Comparison of ENCODE assay signal across 9 mouse cellular contexts in the genomic region with DNA sequence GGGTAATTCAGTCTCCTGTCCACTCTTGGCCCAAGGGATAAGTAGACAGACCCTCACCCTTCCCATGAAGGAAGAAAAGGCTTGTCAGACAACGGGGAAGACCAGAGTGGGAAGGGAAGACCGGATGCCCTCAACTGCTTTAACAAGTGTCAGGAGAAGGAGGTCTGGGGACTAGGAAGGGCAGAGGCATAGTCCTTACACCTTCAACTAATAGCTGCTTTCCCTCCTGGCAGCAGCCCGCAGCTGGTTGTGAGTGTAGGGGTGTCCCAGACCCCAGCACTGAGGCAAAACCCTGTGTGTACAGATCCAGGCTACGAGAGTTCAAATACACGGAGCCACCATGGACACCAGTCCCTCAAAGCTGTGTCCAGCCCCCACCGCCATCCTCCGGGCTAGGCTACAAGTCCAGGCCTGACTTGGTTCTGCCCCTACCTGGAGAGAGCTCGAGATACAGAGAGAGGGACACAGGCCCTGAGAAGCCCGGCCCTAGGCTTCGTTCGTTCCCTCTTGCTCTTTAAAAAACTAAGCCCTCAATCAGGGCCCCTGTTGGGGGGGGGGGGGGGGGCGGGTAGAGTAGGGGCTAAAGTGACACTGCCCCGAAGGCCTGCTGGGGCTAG. TPM values are rescaled to one million over a fixed set of nuclear protein-coding genes. Genes with fewer than 3 reads are reported as not detected.
DNase-seq lines count a peak whose midpoint lies in the region; ATAC-seq and TF ChIP-seq lines count a peak whose summit lies in the region.
"Had no signal": no experiment of that assay in that cellular context is flagged by ENCODE, and none has a peak within 500 bp of the region (broad histone marks: within the 10 kb centered on the region; RNA-seq: fewer than 3 reads in every experiment).

No protein-coding gene starts in this region.

- TF ChIP-seq CTCF in left cerebral cortex, adult 2 months (IDR thresholded peaks at IDR 0.05): no peak
- no peak for TF ChIP-seq CTCF in hindbrain, postnatal 0 days (IDR thresholded peaks at IDR 0.05; ENCODE audit: low read depth)

- H3K79me2 ChIP-seq in myocyte (ENCODE audit: control insufficient read depth, insufficient read depth): peaks cover 46% of the 10 kb centered on the region

- no peak for TF ChIP-seq POLR2A in myocyte (IDR thresholded peaks at IDR 0.05; ENCODE audit: insufficient read length, low read depth)

- intact Hi-C loops in left cerebral cortex, adult 2 months (cut with DNase I): no loop called here
- intact Hi-C loops in left cerebral cortex, postnatal 4 days (cut with DNase I): no loop called here

- DNase-seq in left cerebral cortex, adult 2 months (ENCODE audit: extremely low spot score in 1 of 2, low spot score in 2 of 2): no peak
- DNase-seq in left cerebral cortex, postnatal 4 days: no peak
- no peak for DNase-seq in hindbrain, postnatal 0 days (ENCODE audit: low spot score)
- no peak for DNase-seq in cerebellum, adult 9-11 months
- no peak for DNase-seq in testis, postnatal 10 days (ENCODE audit: low spot score)
- DNase-seq in right cerebral cortex, postnatal 14 days: no peak

- H3K36me3 ChIP-seq in embryonic facial prominence, embryonic 12.5 days: no peaks in the 10 kb centered on the region
- H3K36me3 ChIP-seq in hindbrain, postnatal 0 days (ENCODE audit: insufficient read depth, low read length): no peaks in the 10 kb centered on the region
- H3K36me3 ChIP-seq in myocyte (ENCODE audit: control insufficient read depth, insufficient read depth): no peaks in the 10 kb centered on the region

- peak overlapping the region; percentile 80 for H3ac ChIP-seq in myocyte (ENCODE audit: control insufficient read depth, insufficient read length)

- no peaks in the 10 kb centered on the region for H3K9me3 ChIP-seq in embryonic facial prominence, embryonic 12.5 days
- H3K9me3 ChIP-seq in hindbrain, postnatal 0 days (ENCODE audit: low read length): no peaks in the 10 kb centered on the region

- H3K27ac ChIP-seq in left cerebral cortex, adult 2 months: no peak overlapping the region
- H3K27ac ChIP-seq in embryonic facial prominence, embryonic 12.5 days: peak overlapping the region; percentile 100
- H3K27ac ChIP-seq in hindbrain, postnatal 0 days: peak overlapping the region; percentile 70; the same call in 1 of the 2 replicates

- WGBS in embryonic facial prominence, embryonic 12.5 days: 8% methylated on average over 13 of the region's 13 CpGs
- WGBS in hindbrain, postnatal 0 days: 21% methylated on average over 13 of the region's 13 CpGs

- H3K9ac ChIP-seq in embryonic facial prominence, embryonic 12.5 days: peak overlapping the region; percentile 95
- peak overlapping the region; percentile 48 for H3K9ac ChIP-seq in hindbrain, postnatal 0 days (replicated peaks; ENCODE audit: low read length)

- peak overlapping the region; percentile 52; the same call in 1 of the 2 replicates for H3K4me3 ChIP-seq in left cerebral cortex, adult 2 months
- peak overlapping the region; percentile 93 for H3K4me3 ChIP-seq in embryonic facial prominence, embryonic 12.5 days
- peak overlapping the region; percentile 59 for H3K4me3 ChIP-seq in hindbrain, postnatal 0 days (ENCODE audit: low read length)
- peak overlapping the region; percentile 73 for H3K4me3 ChIP-seq in myocyte

- peak overlapping the region; percentile 87 for H3K4me2 ChIP-seq in embryonic facial prominence, embryonic 12.5 days (replicated peaks)
- peak overlapping the region; percentile 81 for H3K4me2 ChIP-seq in hindbrain, postnatal 0 days (ENCODE audit: low read depth, low read length)
- peak overlapping the region; percentile 97 for H3K4me2 ChIP-seq in myocyte (ENCODE audit: low read depth)

- ATAC-seq in embryonic facial prominence, embryonic 12.5 days (ENCODE audit: insufficient number of reproducible peaks, insufficient read depth, low FRiP score, low TSS enrichment): no peak
- ATAC-seq in hindbrain, postnatal 0 days: no peak

- H3K27me3 ChIP-seq in embryonic facial prominence, embryonic 12.5 days: no peaks in the 10 kb centered on the region
- 0 out of 2 replicates have a peak, but pooled peaks cover 6% of the 10 kb centered on the region for H3K27me3 ChIP-seq in hindbrain, postnatal 0 days (ENCODE audit: insufficient read depth, low read length)
- no peaks in the 10 kb centered on the region for H3K27me3 ChIP-seq in myocyte (ENCODE audit: control insufficient read depth, insufficient read depth, insufficient read length)

- peaks cover 58% of the 10 kb centered on the region for H3K4me1 ChIP-seq in embryonic facial prominence, embryonic 12.5 days
- no peaks in the 10 kb centered on the region; the same call in none of the 2 replicates for H3K4me1 ChIP-seq in hindbrain, postnatal 0 days (ENCODE audit: insufficient read depth, low read length)

TF ChIP-seq in myocyte, 11 proteins besides CTCF, POLR2A, EP300 and RAD21:
- no peak for TF ChIP-seq TCF3 (IDR thresholded peaks at IDR 0.05; ENCODE audit: insufficient read length, low read depth)
TF ChIP-seq in myocyte: peak in this region for 0.

RNA-seq across cellular contexts. Expression of a gene that starts 1.2 kb away (rescaled TPM):
- 1 to 10 TPM; 2.9 to 3.0 TPM for total RNA-seq in left cerebral cortex, adult 2 months (2021)
- 1 to 10 TPM; 5.8 to 6.3 TPM for total RNA-seq in left cerebral cortex, postnatal 4 days (2021)
- polyA plus RNA-seq in embryonic facial prominence, embryonic 12.5 days (2016; fragmentation: Nextera tagmentation; extraction: Ambion mirVana): 14.1 and 17.9 TPM in 2 replicates
- 6.5 and 9.4 TPM in 2 replicates for total RNA-seq in hindbrain, postnatal 0 days (2014; rRNA removed)
- 1.3 and 1.7 TPM in 2 replicates for polyA plus RNA-seq in hindbrain, postnatal 0 days (2015; fragmentation: Nextera tagmentation; extraction: Ambion mirVana)
- polyA plus RNA-seq in myocyte (2012; fragmentation: generic; extraction: Trizol): 20.1 TPM
- total RNA-seq: megakaryocyte, adult 5-6 weeks had no signal

RNA-seq across cellular contexts. Expression of a gene that starts 15.7 kb away (rescaled TPM):
- not detected for total RNA-seq in left cerebral cortex, adult 2 months (2021)
- total RNA-seq in left cerebral cortex, postnatal 4 days (2021): under 1 TPM; 0.58 to 0.92 TPM
- 8.4 and 9.3 TPM in 2 replicates for polyA plus RNA-seq in embryonic facial prominence, embryonic 12.5 days (2016; fragmentation: Nextera tagmentation; extraction: Ambion mirVana)
- 1.4 TPM in 1 of 2 replicates, not detected in the other for total RNA-seq in hindbrain, postnatal 0 days (2014; rRNA removed)
- 1.8 and 2.0 TPM in 2 replicates for polyA plus RNA-seq in hindbrain, postnatal 0 days (2015; fragmentation: Nextera tagmentation; extraction: Ambion mirVana)
- polyA plus RNA-seq in myocyte (2012; fragmentation: generic; extraction: Trizol): not detected
- total RNA-seq: megakaryocyte, adult 5-6 weeks had no signal

RNA-seq across cellular contexts. Expression of a gene that starts 21.1 kb away (rescaled TPM):
- 100 to 1,000 TPM; 302 to 309 TPM for total RNA-seq in left cerebral cortex, adult 2 months (2021)
- total RNA-seq in left cerebral cortex, postnatal 4 days (2021): 100 to 1,000 TPM; 646 to 664 TPM
- polyA plus RNA-seq in embryonic facial prominence, embryonic 12.5 days (2016; fragmentation: Nextera tagmentation; extraction: Ambion mirVana): 496 and 505 TPM in 2 replicates
- 699 and 1,071 TPM in 2 replicates for total RNA-seq in hindbrain, postnatal 0 days (2014; rRNA removed)
- polyA plus RNA-seq in hindbrain, postnatal 0 days (2015; fragmentation: Nextera tagmentation; extraction: Ambion mirVana): 337 and 355 TPM in 2 replicates
- 2,984 TPM for polyA plus RNA-seq in myocyte (2012; fragmentation: generic; extraction: Trizol)

RNA-seq across cellular contexts. Expression of a gene that starts 36.1 kb away (rescaled TPM):
- 10 to 100 TPM; 21.5 to 26.1 TPM for total RNA-seq in left cerebral cortex, adult 2 months (2021)
- 10 to 100 TPM; 28.9 to 29.0 TPM for total RNA-seq in left cerebral cortex, postnatal 4 days (2021)
- polyA plus RNA-seq in embryonic facial prominence, embryonic 12.5 days (2016; fragmentation: Nextera tagmentation; extraction: Ambion mirVana): 37.0 and 38.4 TPM in 2 replicates
- 38.7 and 46.5 TPM in 2 replicates for total RNA-seq in hindbrain, postnatal 0 days (2014; rRNA removed)
- 23.6 and 27.2 TPM in 2 replicates for polyA plus RNA-seq in hindbrain, postnatal 0 days (2015; fragmentation: Nextera tagmentation; extraction: Ambion mirVana)
- polyA plus RNA-seq in myocyte (2012; fragmentation: generic; extraction: Trizol): 28.5 TPM
